Mouse (Mus musculus) stomach, postnatal 0 days (tissue): Measurements from ENCODE around the gene Polr1a. TPM values are rescaled to one million over a fixed set of nuclear protein-coding genes. Genes with fewer than 3 reads are reported as not detected.

Experiments used
- ATAC-seq: fragments of 200-750 bp; cut with Nextera tagmentation; 2 replicates; pipeline ENCODE4 v1.8.0; 2017; ENCODE audit not compliant: low FRiP score, low TSS enrichment
- DNase-seq: peaks from one replicate; pipeline ENCODE4 v3.0.0-alpha.2; 2016; ENCODE audit warnings: low spot score
- H3K27ac ChIP-seq: fragments of 300-500 bp; sonication (generic); replicated peaks from 2 replicates; pipeline ENCODE4 v1.5.1; 2014; ENCODE audit warnings: mild to moderate bottlenecking, control low read depth
- H3K27me3 ChIP-seq: fragments of 300-500 bp; sonication (generic); 2 replicates; pipeline ENCODE4 v1.6.1; 2014; ENCODE audit warnings: low read length; ENCODE audit not compliant: control insufficient read depth, insufficient read depth
- H3K36me3 ChIP-seq: fragments of 300-500 bp; sonication (generic); 2 replicates; pipeline ENCODE4 v1.6.1; 2014; ENCODE audit warnings: low read length, mixed read lengths; ENCODE audit not compliant: control insufficient read depth, insufficient read depth
- H3K4me1 ChIP-seq: fragments of 300-500 bp; sonication (generic); replicated peaks from 2 replicates; pipeline ENCODE4 v1.6.1; 2014; ENCODE audit warnings: antibody characterized with exemption; ENCODE audit not compliant: control insufficient read depth, insufficient read depth
- H3K4me2 ChIP-seq: fragments of 300-500 bp; sonication (generic); replicated peaks from 2 replicates; pipeline ENCODE4 v1.6.1; 2014; ENCODE audit warnings: low read depth, mild to moderate bottlenecking, control low read depth, moderate library complexity
- H3K4me3 ChIP-seq: fragments of 300-500 bp; sonication (generic); 2 replicates; pipeline ENCODE4 v1.5.1; 2014; ENCODE audit warnings: low read depth, low read length, control low read depth
- H3K9ac ChIP-seq: fragments of 300-500 bp; sonication (generic); 2 replicates; pipeline ENCODE4 v1.6.1; 2014; ENCODE audit warnings: mild to moderate bottlenecking, low read length, control low read depth, mixed read lengths
- H3K9me3 ChIP-seq: fragments of 300-500 bp; sonication (generic); 2 replicates; pipeline ENCODE4 v1.6.1; 2016; ENCODE audit warnings: low read length; ENCODE audit not compliant: control insufficient read depth
- CTCF ChIP-seq: IDR thresholded peaks from 2 replicates; pipeline ENCODE4 v1.5.1; 2016; ENCODE audit warnings: antibody characterized with exemption, low read depth, mild to moderate bottlenecking, moderate library complexity
- EP300 ChIP-seq: optimal IDR thresholded peaks from 2 replicates; pipeline ENCODE3; 2016; ENCODE audit warnings: antibody characterized with exemption
- WGBS: fragments of 180-500 bp; shearing (Covaris S2); extraction: QIAGEN DNeasy Blood & Tissue Kit; methylation state at CpG from one replicate; pipeline ENCODE4 v1.1.7; 2014; 5-methylcytosine and 5-hydroxymethylcytosine counted together
- polyA plus RNA-seq: library from polyadenylated mRNA; unstranded; fragments of >200 nt; fragmentation: Nextera tagmentation; extraction: Ambion mirVana; gene quantifications from 2 replicates; pipeline ENCODE4 v1.2.1, GENCODE M21; 2015

The Polr1a gene
- polyA plus RNA-seq, 1 experiment from 2014 or later: 8.4 TPM

DNA sequence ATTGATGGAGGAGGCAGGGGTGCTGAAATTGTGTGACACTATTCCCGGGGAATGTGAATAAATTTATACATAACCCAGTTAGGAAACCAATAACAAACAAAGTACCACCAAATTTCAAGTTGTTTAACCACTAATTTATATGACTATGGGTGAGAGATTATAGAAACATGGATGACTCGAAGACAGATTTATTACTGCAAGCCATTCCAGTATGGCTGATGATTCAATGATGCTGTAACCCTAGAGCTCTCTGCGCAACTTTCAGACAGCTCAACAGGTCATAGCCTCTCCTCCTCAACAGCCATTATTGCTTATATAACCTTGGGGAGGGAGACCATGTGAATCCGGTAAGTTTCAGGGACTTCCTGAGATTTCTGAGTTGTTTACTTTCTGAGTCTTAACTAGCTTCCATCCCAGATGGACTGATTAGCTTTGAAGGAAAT, 99.4 kb downstream of the Polr1a start:
- Histone ChIP-seq H3K4me1 (no peaks in the 10 kb centered on the region), H3K9ac (no peak overlapping the region), H3K36me3 (no peaks in the 10 kb centered on the region), H3K9me3 (no peaks in the 10 kb centered on the region), H3K27me3 (no peaks in the 10 kb centered on the region), H3K4me2 (no peak overlapping the region), H3K27ac (no peak overlapping the region), H3K4me3 (no peak overlapping the region)
- DNase-seq (no peak), ATAC-seq (no peak)
- TF ChIP-seq EP300 (no peak), CTCF (no peak)
- WGBS: 87% methylated on average over 4 of the region's 4 CpGs

DNA sequence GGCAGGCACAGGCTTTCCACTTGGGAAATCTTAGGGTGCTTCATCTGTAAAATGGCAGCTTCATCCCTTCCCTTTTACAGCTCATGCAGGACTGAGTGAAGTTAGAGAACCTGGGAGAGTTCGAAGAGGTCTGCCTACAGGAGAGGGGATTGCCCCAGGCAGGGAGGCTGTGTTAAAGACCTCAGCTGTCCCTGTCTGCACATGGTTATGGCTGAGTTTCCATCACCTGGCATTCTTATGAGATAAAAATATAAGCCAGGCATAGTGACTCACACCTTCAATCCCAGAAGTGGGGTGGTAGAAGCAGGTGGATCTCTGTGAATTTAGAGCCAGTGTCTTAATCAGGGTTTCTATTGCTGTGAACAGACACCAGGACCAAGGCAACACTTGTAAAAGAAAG, 100.6 kb downstream of the Polr1a start:
- TF ChIP-seq CTCF (no peak), EP300 (no peak)
- H3K4me3 ChIP-seq: no peak overlapping the region
- WGBS: 96% methylated on average over 1 of the region's 1 CpGs
- ATAC-seq (no peak), DNase-seq (no peak)
- no peaks in the 10 kb centered on the region for H3K4me1 ChIP-seq
- no peak overlapping the region for H3K9ac ChIP-seq
- no peak overlapping the region for H3K27ac ChIP-seq
- no peaks in the 10 kb centered on the region for H3K27me3 ChIP-seq
- H3K4me2 ChIP-seq: no peak overlapping the region
- H3K36me3 ChIP-seq: no peaks in the 10 kb centered on the region
- no peaks in the 10 kb centered on the region for H3K9me3 ChIP-seq

DNA sequence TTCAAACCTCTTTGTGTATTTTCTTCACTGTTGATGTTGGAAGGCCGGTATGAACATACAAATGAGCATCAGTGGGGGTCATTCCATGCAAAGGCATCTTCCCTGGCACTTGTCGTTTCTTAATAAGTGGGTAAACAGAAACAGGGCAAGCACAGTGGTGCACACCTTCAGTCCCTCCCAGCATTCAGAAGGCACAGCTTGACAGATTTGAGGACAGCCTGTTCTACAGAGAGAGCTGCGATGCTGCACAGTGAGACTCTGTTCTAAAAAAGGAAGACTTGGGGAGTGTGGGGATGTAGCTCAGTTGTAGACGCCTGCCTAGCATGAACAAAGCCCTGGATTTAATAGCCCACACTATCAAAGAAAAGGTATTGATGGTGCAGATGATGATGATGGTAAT, 105.2 kb downstream of the Polr1a start:
- 60% methylated on average over 4 of the region's 4 CpGs for WGBS
- no peak for DNase-seq
- TF ChIP-seq EP300: no peak
- TF ChIP-seq CTCF: no peak
- no peak overlapping the region for H3K4me2 ChIP-seq
- no peak for ATAC-seq
- no peaks in the 10 kb centered on the region for H3K27me3 ChIP-seq
- H3K27ac ChIP-seq: no peak overlapping the region
- no peaks in the 10 kb centered on the region for H3K36me3 ChIP-seq
- H3K4me3 ChIP-seq: no peak overlapping the region
- no peaks in the 10 kb centered on the region for H3K4me1 ChIP-seq
- H3K9me3 ChIP-seq: no peaks in the 10 kb centered on the region
- no peak overlapping the region for H3K9ac ChIP-seq

DNA sequence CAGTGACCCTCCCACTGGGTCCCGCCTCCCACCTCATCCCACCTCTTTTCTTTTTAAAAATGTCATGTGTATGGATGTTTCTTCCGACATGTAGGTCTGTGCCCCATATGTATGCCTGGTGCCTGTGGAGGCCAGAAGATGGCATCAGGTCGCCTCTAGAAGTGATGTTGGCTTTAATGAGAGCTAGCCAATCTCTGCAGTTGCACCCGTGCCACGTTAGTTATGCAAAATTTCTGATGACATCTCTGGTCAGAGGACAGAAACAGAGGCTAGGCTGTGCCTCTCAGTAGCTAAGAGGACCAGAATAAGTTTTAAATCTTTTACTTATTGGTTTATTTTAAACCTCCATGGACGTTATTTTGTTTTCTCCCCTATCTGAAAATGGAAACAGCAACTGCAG, 109.2 kb downstream of the Polr1a start:
- DNase-seq: no peak
- Histone ChIP-seq H3K27ac (no peak overlapping the region), H3K27me3 (no peaks in the 10 kb centered on the region), H3K4me3 (no peak overlapping the region), H3K4me1 (no peaks in the 10 kb centered on the region), H3K36me3 (no peaks in the 10 kb centered on the region), H3K9ac (no peak overlapping the region), H3K9me3 (no peaks in the 10 kb centered on the region), H3K4me2 (no peak overlapping the region)
- TF ChIP-seq EP300: no peak
- peak; percentile 34 for TF ChIP-seq CTCF
- WGBS: 70% methylated on average over 6 of the region's 6 CpGs
- ATAC-seq: no peak

DNA sequence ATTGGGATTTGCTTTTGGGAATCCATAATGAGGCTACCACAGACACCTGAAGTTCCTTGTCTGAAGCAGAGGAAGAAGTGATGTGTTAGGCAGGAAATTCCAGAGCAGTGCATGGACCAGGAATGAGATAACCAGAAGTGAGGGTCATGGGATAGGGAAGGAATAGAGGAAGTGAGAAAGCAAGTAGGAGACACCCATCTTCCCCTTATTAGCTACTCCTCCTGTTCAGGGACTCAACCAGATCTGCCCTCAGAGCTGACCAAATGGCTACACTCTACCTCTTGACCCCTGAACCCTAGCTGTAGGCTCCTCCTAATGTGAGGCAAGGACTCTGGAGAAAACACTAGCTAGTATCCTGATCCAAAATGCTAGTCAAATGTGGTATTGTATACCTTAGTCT, 116.6 kb downstream of the Polr1a start:
- Histone ChIP-seq H3K27me3 (no peaks in the 10 kb centered on the region), H3K4me2 (no peak overlapping the region), H3K9me3 (no peaks in the 10 kb centered on the region), H3K27ac (no peak overlapping the region), H3K4me3 (no peak overlapping the region), H3K9ac (no peak overlapping the region), H3K36me3 (no peaks in the 10 kb centered on the region), H3K4me1 (no peaks in the 10 kb centered on the region)
- DNase-seq: no peak
- ATAC-seq: no peak
- TF ChIP-seq CTCF (no peak), EP300 (no peak)

DNA sequence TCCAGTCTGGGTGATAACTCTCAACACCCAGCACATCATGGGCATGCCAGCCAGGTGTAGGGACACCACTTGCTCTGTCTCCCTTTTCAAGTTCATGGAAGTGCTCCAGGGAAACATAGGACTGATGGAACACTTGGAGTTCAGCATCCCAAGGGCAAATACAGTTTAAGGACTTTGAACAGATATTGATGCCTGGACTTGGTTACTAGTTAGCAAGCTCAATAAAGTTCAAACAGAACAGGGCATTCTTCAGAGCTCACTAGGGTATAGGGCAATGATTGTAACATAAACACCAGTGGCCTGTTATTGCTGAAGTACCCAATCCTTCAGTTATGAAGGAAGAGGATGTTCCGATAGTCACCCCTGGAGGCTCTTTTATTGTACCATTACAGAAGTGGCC, 119.2 kb downstream of the Polr1a start:
- Histone ChIP-seq H3K4me1 (no peaks in the 10 kb centered on the region), H3K9ac (no peak overlapping the region), H3K4me3 (no peak overlapping the region), H3K27ac (no peak overlapping the region), H3K4me2 (no peak overlapping the region), H3K9me3 (no peaks in the 10 kb centered on the region), H3K27me3 (no peaks in the 10 kb centered on the region), H3K36me3 (no peaks in the 10 kb centered on the region)
- ATAC-seq: no peak
- TF ChIP-seq EP300: no peak
- TF ChIP-seq CTCF: no peak
- DNase-seq: no peak
- 91% methylated on average over 1 of the region's 1 CpGs for WGBS
